Mouse (Mus musculus) cerebellum, adult 11-12 months (tissue): ENCODE results near the gene Tent4a.
"Not testable (repeated sequence)": the region's sequence is repeated elsewhere in the genome, so short reads cannot be mapped to it uniquely, and the experiment has no call there.

Experiments
- DNase-seq: peaks from one replicate; pipeline ENCODE4 v3.0.0; 2022

Gene Tent4a

DNA sequence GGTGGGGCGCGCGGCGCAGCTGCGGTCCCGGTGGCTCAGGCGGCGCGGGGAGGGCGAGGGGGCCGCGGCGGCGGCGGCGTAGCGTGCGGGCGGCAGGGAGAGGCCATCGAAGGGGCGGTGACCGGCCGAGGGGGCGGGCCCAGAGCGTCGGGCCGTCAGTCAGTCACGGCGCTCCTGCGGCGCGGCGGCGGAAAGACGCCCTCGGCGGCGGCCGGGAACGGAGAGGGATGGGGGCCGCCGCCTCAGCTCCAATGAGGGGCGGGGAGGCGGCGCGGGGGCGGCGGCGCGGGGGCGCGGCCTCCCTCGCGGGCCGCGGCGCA, at the start of gene Tent4a:
Tent4a (minus strand) TSS at position 284 of the 320 bp plus-strand sequence.
- DNase-seq: no peak

- DNase-seq: no peak
Observed at GRCm38 (mm10) chr13:69583591-69583990, 49.2 kb upstream of the Tent4a start.

- DNase-seq: no peak
Observed at GRCm38 (mm10) chr13:69582411-69582810, 48.0 kb upstream of the Tent4a start.

DNA sequence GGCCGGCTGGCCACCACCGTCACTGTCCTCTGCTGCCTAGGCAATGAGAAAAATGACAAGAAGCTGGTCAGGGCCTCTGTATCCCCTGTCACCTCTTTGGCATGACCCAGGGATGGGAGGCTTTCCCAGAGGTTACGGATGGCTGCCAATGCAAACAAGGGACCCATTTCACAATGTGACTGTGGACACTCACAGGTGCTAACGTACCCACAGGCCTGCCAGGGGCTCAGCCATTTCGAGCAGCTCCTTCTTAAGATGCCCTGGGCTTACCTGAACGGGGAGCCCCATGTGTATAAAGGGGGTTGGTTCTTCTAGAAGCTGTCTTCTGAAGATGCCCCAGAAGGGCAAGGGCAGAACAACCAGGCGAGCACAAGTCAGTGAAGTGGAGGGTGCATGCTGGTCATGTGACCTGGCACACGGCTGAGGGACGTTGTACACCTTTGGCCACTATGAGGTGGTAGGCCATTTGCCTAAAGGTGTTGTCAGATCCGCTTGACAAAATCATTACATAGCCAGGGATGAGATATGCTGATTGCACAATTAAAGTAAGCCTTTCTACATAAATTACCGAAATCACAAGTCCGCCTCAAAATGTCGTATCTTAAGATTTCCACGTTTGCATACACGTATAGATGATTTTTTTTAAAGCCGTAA, 42.9 kb upstream of the Tent4a start:
- no peak for DNase-seq

- peak; percentile 45 for DNase-seq
Observed at GRCm38 (mm10) chr13:69576676-69577075, 42.3 kb upstream of the Tent4a start.

DNA sequence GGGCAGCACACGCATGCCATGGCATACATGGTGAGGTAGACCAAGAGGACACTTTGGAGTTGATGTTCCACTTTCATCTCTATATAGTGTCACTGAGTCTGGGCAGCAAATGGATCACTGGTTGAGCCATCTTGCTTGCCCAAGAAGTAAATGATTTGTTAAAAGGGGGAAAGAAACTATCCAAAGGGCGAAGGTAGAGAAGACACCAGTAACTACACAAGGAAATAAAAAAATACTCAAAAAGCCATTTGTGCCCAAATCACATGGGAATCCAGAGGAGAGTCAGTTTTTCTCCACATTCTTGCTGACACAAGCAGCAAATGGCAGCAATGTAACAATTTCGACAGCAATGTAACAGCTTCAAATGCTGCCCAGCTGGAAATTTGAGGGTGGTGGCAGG, 38.2 kb upstream of the Tent4a start:
- no peak for DNase-seq

DNA sequence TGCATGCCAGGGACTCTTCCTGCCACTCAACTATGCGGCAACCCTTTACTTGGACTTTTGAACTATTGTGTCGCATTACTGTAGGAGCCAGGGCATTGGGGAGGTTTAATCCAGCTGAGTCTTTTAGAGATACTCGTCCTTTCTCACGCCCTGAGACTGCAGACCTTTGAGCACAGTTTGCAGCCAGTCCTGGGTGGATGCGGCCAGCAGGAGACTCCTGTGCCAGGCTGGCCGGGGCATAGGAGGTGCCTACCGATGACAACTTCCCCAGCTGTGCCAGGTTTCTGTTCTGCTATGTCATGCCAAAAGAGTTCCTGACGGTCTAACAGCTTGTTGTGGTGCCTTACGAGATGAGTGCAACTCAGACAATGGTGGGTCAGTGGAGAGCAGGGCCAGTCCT, 34.8 kb upstream of the Tent4a start:
- no peak for DNase-seq

GRCm38 (mm10) chr13:69565401-69565800, 31.0 kb upstream of the Tent4a start:
- DNase-seq: not testable (repeated sequence)

DNA sequence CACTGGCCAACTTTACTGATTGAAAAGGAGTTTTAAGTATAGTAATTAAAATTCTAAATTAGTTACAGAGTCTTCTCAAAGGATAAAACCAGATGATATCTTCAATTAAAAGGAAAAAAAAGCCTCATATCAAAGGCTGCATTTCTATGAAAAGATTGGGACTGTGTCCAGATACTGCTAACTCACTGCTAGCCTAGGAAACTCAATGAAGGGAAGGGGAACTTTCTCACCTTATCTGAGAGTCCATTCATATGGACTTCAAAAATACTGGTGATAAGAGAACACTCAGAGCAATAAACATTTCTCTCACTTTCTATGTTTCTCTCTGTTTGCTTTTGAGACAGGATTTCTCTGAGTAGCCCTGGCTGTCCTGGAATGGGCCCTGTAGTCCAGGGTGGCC, 30.2 kb upstream of the Tent4a start:
- DNase-seq: no peak

DNA sequence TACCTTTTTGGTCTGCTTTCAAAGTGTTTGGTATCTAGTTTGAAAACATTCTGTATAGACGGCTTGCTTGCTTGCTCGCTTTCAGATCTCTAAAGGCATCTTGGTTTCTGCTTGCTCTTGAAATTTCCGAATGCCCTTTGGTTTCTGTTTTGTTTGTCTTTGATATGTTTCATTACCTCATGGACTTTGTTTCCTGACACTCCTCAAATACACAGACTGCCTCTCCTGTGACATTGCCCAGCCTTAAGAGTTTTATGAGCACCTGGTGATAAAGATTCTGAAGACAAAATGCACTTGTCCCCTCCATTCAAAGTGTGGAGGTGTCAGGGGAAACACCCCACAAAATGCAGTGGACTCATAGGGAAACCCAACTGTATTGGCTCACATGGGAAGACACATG, 29.5 kb upstream of the Tent4a start:
- no peak for DNase-seq

GRCm38 (mm10) chr13:69562654-69563574, 28.5 kb upstream of the Tent4a start:
- no peak for DNase-seq

DNA sequence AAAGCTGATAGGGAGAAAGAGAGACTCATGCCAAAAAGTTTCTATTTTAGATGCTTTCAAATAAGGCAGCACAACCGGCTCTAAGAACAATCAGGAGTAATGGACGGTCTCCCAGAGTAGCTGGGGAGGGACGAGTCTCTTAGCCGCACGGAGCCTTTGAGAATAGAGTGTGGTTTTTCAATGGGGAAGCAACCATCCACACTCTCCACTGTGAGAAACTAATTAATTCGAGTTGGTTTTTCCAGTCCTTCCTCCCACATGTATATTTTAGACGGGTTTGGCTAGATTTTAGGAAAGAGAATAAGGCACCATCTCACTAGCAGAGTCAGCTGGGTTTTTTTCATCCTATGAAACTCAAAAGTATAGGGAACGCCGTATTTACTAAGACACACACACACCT, 27.6 kb upstream of the Tent4a start:
- no peak for DNase-seq

- DNase-seq: no peak
Observed at GRCm38 (mm10) chr13:69559291-69559961, 25.0 kb upstream of the Tent4a start.

- peak; percentile 72 for DNase-seq
Observed at GRCm38 (mm10) chr13:69558098-69558660, 23.8 kb upstream of the Tent4a start.

DNA sequence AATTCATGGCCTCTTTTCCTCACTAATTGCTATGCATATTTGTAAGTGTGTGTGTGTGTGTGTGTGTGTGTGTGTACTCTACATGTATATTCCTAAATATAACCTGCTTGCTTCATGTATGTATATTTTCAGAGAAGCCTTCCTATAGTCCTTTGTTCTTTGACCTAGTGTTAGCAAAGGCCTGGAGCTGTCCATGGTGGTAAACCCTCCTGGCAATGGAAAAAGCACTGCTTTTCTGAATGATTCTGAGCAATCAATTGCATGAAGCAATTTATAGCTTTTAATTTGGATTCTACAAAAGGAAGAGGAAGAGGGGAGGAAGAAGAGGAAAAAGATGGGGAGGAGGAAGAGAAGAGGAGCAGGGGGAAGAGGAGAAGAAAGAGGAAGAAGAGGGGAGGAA, 22.3 kb upstream of the Tent4a start:
- no peak for DNase-seq

DNA sequence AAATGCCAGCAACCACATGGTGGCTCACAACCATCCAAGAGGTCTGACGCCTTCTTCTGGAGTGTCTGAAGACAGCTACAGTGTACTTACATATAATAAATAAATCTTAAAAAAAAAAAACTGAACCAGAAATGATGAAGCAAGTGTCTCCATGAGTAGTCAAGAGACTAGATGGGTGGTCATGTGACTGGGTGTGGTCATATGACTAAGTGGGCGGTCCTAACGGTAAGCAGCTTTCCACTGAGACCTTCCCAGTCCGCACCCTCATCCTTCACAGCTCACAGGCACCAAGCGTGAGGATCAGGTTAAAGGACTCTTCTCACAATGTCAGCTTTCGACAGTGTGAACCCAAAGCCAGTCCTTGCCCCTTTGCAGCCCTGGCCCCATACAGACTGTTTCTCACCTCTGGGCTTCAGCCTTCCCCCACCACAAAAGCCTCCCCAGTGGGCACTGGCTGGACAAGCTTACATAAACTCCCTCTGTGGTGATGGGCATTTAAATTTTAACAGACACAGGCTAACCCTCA, 21.6 kb upstream of the Tent4a start:
- no peak for DNase-seq

DNA sequence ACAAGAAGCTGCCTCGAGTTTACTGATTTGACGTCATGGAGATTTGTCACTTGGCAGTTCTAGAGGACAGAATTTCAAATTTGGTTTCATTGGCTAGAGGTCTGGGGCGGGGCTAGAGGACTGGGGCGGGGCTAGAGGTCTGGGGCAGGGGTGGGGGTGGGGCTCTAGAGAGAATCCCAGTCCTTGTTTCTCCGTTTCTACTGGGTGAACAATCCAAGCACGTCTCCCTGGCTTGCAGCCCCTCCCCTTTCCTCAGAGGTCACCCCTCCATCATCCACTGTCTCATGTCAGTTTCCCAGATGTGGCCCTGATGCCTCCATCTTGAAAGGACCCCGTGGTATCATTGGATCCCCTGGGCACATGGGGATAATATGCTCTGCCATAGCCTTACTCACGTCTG, 20.6 kb upstream of the Tent4a start:
- DNase-seq: no peak

GRCm38 (mm10) chr13:69554255-69554654, 19.8 kb upstream of the Tent4a start:
- DNase-seq: no peak

- DNase-seq: no peak
Observed at GRCm38 (mm10) chr13:69553024-69553423, 18.6 kb upstream of the Tent4a start.

GRCm38 (mm10) chr13:69550831-69551230, 16.4 kb upstream of the Tent4a start:
- DNase-seq: no peak

GRCm38 (mm10) chr13:69549980-69550379, 15.6 kb upstream of the Tent4a start:
- DNase-seq: no peak

GRCm38 (mm10) chr13:69547488-69548180, 13.2 kb upstream of the Tent4a start:
- DNase-seq: no peak

DNA sequence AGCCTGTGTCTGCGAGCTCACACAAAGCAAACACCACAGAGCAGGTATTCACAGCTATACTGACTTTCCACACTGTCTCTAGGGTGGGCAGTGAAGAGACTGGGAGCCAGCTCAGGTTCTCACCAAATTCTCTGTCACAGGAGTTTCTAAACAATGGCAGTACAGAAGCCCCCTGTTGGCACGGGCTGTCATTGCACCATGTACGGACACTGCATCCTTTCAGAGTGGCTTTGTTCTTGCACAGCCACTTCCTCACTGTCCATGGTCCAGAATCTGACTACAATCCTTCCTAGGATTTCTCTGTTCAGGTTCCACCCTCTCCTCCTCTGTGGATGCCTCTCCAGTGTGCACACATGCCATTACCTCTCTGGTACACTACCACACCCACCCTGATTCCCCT, 10.6 kb upstream of the Tent4a start:
- DNase-seq: no peak
